Mouse (Mus musculus): ENCODE measurements around the gene Adcy1.

DNA sequence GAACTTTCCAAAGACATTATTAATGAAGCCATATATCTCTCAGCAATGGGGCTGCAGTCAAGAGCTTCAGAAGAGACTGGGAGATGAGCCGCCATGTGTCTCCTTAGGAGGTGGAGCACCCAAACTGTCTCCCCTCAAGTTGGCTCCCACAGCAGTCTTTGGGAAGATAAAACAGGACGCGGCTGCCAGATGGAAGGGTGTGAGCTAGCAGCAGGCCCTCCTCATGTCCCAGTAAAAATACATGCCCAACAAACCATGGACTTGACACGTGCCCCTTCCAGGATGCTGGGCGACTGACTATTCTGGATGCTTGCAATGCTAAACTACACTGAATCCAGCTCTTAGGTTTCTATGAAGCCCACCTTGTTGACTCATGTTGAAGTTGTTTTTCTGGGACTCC lies 45.2 kb upstream of the Adcy1 start:
- TF ChIP-seq CTCF (IDR thresholded peaks at IDR 0.05) (no peak), POLR2A (IDR thresholded peaks at IDR 0.05; ENCODE audit: insufficient read depth, low read depth, low read length) (no peak), EP300 (IDR thresholded peaks at IDR 0.05; ENCODE audit: insufficient read depth, low read depth, low read length) (no peak)

All from heart, adult 2 months (tissue).